Mouse (Mus musculus) MEL (cell line): ENCODE data around the gene Khk. TPM values are rescaled to one million over a fixed set of nuclear protein-coding genes. Genes with fewer than 3 reads are reported as not detected.

Experiments used
- DNase-seq: peaks from one replicate; pipeline ENCODE4 v3.0.0; 2011; ENCODE audit warnings: low read depth, low spot score
- H3K27ac ChIP-seq: 2 replicates; pipeline ENCODE4 v1.5.1; 2012; ENCODE audit warnings: low read depth, mild to moderate bottlenecking, control low read depth, low read length, moderate library complexity; ENCODE audit not compliant: control insufficient read depth
- H3K27me3 ChIP-seq, 2 experiments: fragments of 150-350 bp in 1 of 2; sonication (generic) in 1 of 2; 2 replicates each; pipeline ENCODE4 v1.6.1; 2012; ENCODE audit warnings: low read length in 2 of 2, mild to moderate bottlenecking in 2 of 2, improper control_type of control experiment in 1 of 2, moderate library complexity in 1 of 2; ENCODE audit not compliant: insufficient read depth in 2 of 2, control insufficient read depth in 1 of 2
- H3K36me3 ChIP-seq, 2 experiments: 2 replicates each; pipeline ENCODE4 v1.6.1; 2012 to 2014; ENCODE audit warnings: low read length in 2 of 2, improper control_type of control experiment in 1 of 2, inconsistent platforms in 1 of 2, mild to moderate bottlenecking in 1 of 2; ENCODE audit not compliant: insufficient read depth in 2 of 2, control insufficient read depth in 1 of 2
- H3K4me1 ChIP-seq, 2 experiments: fragments of 150-350 bp in 1 of 2; sonication (generic) in 1 of 2; 2 replicates each; pipeline ENCODE4 v1.6.1; 2012; ENCODE audit warnings: low read length in 2 of 2, improper control_type of control experiment in 1 of 2, mild to moderate bottlenecking in 1 of 2; ENCODE audit not compliant: insufficient read depth in 2 of 2, control insufficient read depth in 1 of 2
- H3K4me3 ChIP-seq, 2 experiments: fragments of 150-350 bp in 1 of 2; sonication (generic) in 1 of 2; 2 replicates each; pipeline ENCODE4 v1.5.1; 2012; ENCODE audit warnings: low read depth in 2 of 2, low read length in 2 of 2, mild to moderate bottlenecking in 2 of 2, moderate library complexity in 2 of 2, control low read depth in 1 of 2, improper control_type of control experiment in 1 of 2; ENCODE audit not compliant: control insufficient read depth in 1 of 2, insufficient read depth in 1 of 2
- H3K79me2 ChIP-seq: 2 replicates; pipeline ENCODE4 v1.6.1; 2012; ENCODE audit warnings: mild to moderate bottlenecking, low read length, moderate library complexity; ENCODE audit not compliant: control insufficient read depth, poor library complexity, insufficient read depth
- H3K9ac ChIP-seq: 2 replicates; pipeline ENCODE4 v1.6.1; 2012; ENCODE audit warnings: low read depth, mild to moderate bottlenecking, control low read depth, low read length, moderate library complexity; ENCODE audit not compliant: control insufficient read depth, poor library complexity, severe bottlenecking
- H3K9me3 ChIP-seq: fragments of 150-350 bp; sonication (generic); replicated peaks from 2 replicates; pipeline ENCODE4 v1.6.1; 2012; ENCODE audit warnings: mild to moderate bottlenecking, low read length, improper control_type of control experiment, moderate library complexity; ENCODE audit not compliant: insufficient read depth
- BHLHE40 ChIP-seq: IDR thresholded peaks from 2 replicates; pipeline ENCODE4 v1.6.1; 2012; ENCODE audit warnings: low read depth, mild to moderate bottlenecking, inconsistent platforms, low read length, improper control_type of control experiment, borderline replicate concordance
- CHD2 ChIP-seq: IDR thresholded peaks from 2 replicates; pipeline ENCODE4 v1.6.1; 2011; ENCODE audit warnings: low read length, improper control_type of control experiment
- CTCF ChIP-seq, 3 experiments: IDR thresholded peaks in 2 of 3; conservative IDR thresholded peaks in 1 of 3; 2 replicates each; pipeline ENCODE4 v1.5.1; 2011 to 2012; ENCODE audit warnings: low read length in 3 of 3, low read depth in 2 of 3, mild to moderate bottlenecking in 2 of 3, improper control_type of control experiment in 1 of 3, inconsistent platforms in 1 of 3, mixed read lengths in 1 of 3, moderate library complexity in 1 of 3; ENCODE audit not compliant: control insufficient read depth in 1 of 3, insufficient read depth in 1 of 3, poor library complexity in 1 of 3, severe bottlenecking in 1 of 3
- E2F4 ChIP-seq: IDR thresholded peaks from 2 replicates; pipeline ENCODE4 v1.6.1; 2011; ENCODE audit warnings: low read depth, low read length, improper control_type of control experiment, borderline replicate concordance
- ELF1 ChIP-seq: IDR thresholded peaks from 2 replicates; pipeline ENCODE4 v1.6.1; 2014; ENCODE audit warnings: low read depth, mild to moderate bottlenecking, inconsistent platforms, low read length, improper control_type of control experiment, moderate library complexity
- GATA1 ChIP-seq: IDR thresholded peaks from 2 replicates; pipeline ENCODE4 v1.6.1; 2011; ENCODE audit warnings: low read depth, low read length, improper control_type of control experiment
- HCFC1 ChIP-seq: IDR thresholded peaks from 2 replicates; pipeline ENCODE4 v1.6.1; 2012; ENCODE audit warnings: low read depth, mild to moderate bottlenecking, inconsistent platforms, low read length, improper control_type of control experiment, moderate library complexity
- MAFK ChIP-seq: IDR thresholded peaks from 2 replicates; pipeline ENCODE4 v1.6.1; 2011; ENCODE audit warnings: low read depth, mild to moderate bottlenecking, low read length, improper control_type of control experiment, borderline replicate concordance
- MAX ChIP-seq: IDR thresholded peaks from 2 replicates; pipeline ENCODE4 v1.6.1; 2011; ENCODE audit warnings: low read length, improper control_type of control experiment
- MXI1 ChIP-seq: IDR thresholded peaks from 2 replicates; pipeline ENCODE4 v1.6.1; 2011; ENCODE audit warnings: mild to moderate bottlenecking, low read depth, low read length, improper control_type of control experiment
- MYB ChIP-seq: IDR thresholded peaks from 2 replicates; pipeline ENCODE4 v1.6.1; 2011; ENCODE audit warnings: mild to moderate bottlenecking, low read depth, low read length, improper control_type of control experiment
- MYC ChIP-seq: IDR thresholded peaks from 2 replicates; pipeline ENCODE4 v1.6.1; 2011; ENCODE audit warnings: low read depth, mild to moderate bottlenecking, low read length, improper control_type of control experiment, moderate library complexity
- POLR2AphosphoS2 ChIP-seq: IDR thresholded peaks from 2 replicates; pipeline ENCODE4 v1.6.1; 2011; ENCODE audit warnings: low read length, improper control_type of control experiment
- POLR2AphosphoS5 ChIP-seq: IDR thresholded peaks from 2 replicates; pipeline ENCODE4 v1.6.1; 2012; ENCODE audit warnings: low read depth, borderline replicate concordance, mild to moderate bottlenecking, inconsistent platforms, low read length, moderate library complexity, mixed read lengths
- RAD21 ChIP-seq: IDR thresholded peaks from 2 replicates; pipeline ENCODE4 v1.6.1; 2011; ENCODE audit warnings: mild to moderate bottlenecking, low read depth, low read length, improper control_type of control experiment
- SIN3A ChIP-seq: IDR thresholded peaks from 2 replicates; pipeline ENCODE4 v1.6.1; 2012; ENCODE audit warnings: low read length, improper control_type of control experiment, inconsistent platforms
- SMC3 ChIP-seq: IDR thresholded peaks from 2 replicates; pipeline ENCODE4 v1.6.1; 2011; ENCODE audit warnings: low read depth, low read length, improper control_type of control experiment
- TAL1 ChIP-seq: IDR thresholded peaks from 2 replicates; pipeline ENCODE4 v1.6.1; 2012; ENCODE audit warnings: mild to moderate bottlenecking, inconsistent platforms, low read length, moderate library complexity, mixed read lengths
- TCF12 ChIP-seq: IDR thresholded peaks from 2 replicates; pipeline ENCODE4 v1.6.1; 2014; ENCODE audit warnings: low read depth, mild to moderate bottlenecking, inconsistent platforms, low read length, improper control_type of control experiment, moderate library complexity
- USF1 ChIP-seq: IDR thresholded peaks from 2 replicates; pipeline ENCODE4 v1.6.1; 2014; ENCODE audit warnings: low read depth, mild to moderate bottlenecking, inconsistent platforms, low read length, improper control_type of control experiment, moderate library complexity
- ZC3H11A ChIP-seq: IDR thresholded peaks from 2 replicates; pipeline ENCODE4 v1.6.1; 2012; ENCODE audit warnings: low read depth, mild to moderate bottlenecking, inconsistent platforms, low read length, improper control_type of control experiment
- ZNF384 ChIP-seq: IDR thresholded peaks from 2 replicates; pipeline ENCODE4 v1.6.1; 2012; ENCODE audit warnings: low read depth, mild to moderate bottlenecking, inconsistent platforms, low read length, improper control_type of control experiment
- polyA plus RNA-seq, 2 experiments: library from polyadenylated mRNA; stranded (reverse) in 1 of 2; unstranded in 1 of 2; fragments of >175 nt in 1 of 2; fragments of >200 nt in 1 of 2; gene quantifications; 2 replicates each; pipeline versions ENCODE4 v1.2.1 to v1.2.4; 2012; ENCODE audit warnings: low replicate concordance in 2 of 2, low read depth in 1 of 2; ENCODE audit not compliant: insufficient read length in 2 of 2, insufficient read depth in 1 of 2, missing spikeins in 1 of 2
- total RNA-seq: library from RNA; depleted of rRNA; stranded (reverse); fragments of 300-350 nt; gene quantifications from 2 replicates; pipeline ENCODE4 v1.2.3, GENCODE M21; 2012

The Khk gene
- total and polyA plus RNA-seq, 3 experiments = 308 to 461 TPM; not detected in 1

- H3K9ac ChIP-seq = no peak overlapping the region
- no peak overlapping the region for H3K4me3 ChIP-seq
- no peaks in the 10 kb centered on the region for H3K36me3 ChIP-seq
- DNase-seq = peak; percentile 64
- no peaks in the 10 kb centered on the region for H3K79me2 ChIP-seq
- no peaks in the 10 kb centered on the region for H3K9me3 ChIP-seq
- no peaks in the 10 kb centered on the region; a peak in 1 of 4 replicates for H3K27me3 ChIP-seq
- peak; percentile 90 for TF ChIP-seq SMC3
- TF ChIP-seq ZC3H11A = peak; percentile 60; the same call in 1 of the 2 replicates
- TF ChIP-seq USF1 = no peak
- peak; percentile 70 for TF ChIP-seq RAD21
- peak; percentile 61 to 78 (median 65) for TF ChIP-seq CTCF (IDR thresholded peaks at IDR 0.05 in 2 of 3, conservative IDR thresholded peaks at IDR 0.05 in 1 of 3; ENCODE audit: control insufficient read depth in 1 of 3, insufficient read depth in 1 of 3, low read depth in 2 of 3, low read length in 3 of 3, poor library complexity in 1 of 3, severe bottlenecking in 1 of 3)
- no peaks in the 10 kb centered on the region for H3K4me1 ChIP-seq
- no peak overlapping the region for H3K27ac ChIP-seq
These were observed 21.8 kb downstream of the Khk start for GRCm38 (mm10) chr5:30943004-30943403.

- no peak for DNase-seq
- Histone ChIP-seq H3K27ac (no peak overlapping the region), H3K27me3 (no peaks in the 10 kb centered on the region; a peak in 1 of 4 replicates), H3K9me3 (no peaks in the 10 kb centered on the region), H3K36me3 (peaks cover 0 to 4% of the 10 kb centered on the region in 2 experiments; a peak in 2 of 4 replicates), H3K9ac (no peak overlapping the region), H3K4me1 (peaks cover 0 to 6% of the 10 kb centered on the region in 2 experiments; a peak in 3 of 4 replicates), H3K79me2 (no peaks in the 10 kb centered on the region), H3K4me3 (no peak overlapping the region)
- TF ChIP-seq MAFK (no peak), TAL1 (no peak), ELF1 (no peak), POLR2AphosphoS2 (no peak), SIN3A (no peak)
These were observed 23.1 kb downstream of the Khk start for GRCm38 (mm10) chr5:30944344-30944743.

- H3K9me3 ChIP-seq = no peaks in the 10 kb centered on the region
- no peaks in the 10 kb centered on the region for H3K27me3 ChIP-seq
- TF ChIP-seq CTCF (IDR thresholded peaks at IDR 0.05 in 2 of 3, conservative IDR thresholded peaks at IDR 0.05 in 1 of 3; ENCODE audit: control insufficient read depth in 1 of 3, insufficient read depth in 1 of 3, low read depth in 2 of 3, low read length in 3 of 3, poor library complexity in 1 of 3, severe bottlenecking in 1 of 3) (no peak), MAX (no peak), MXI1 (no peak), E2F4 (no peak), MYB (no peak), BHLHE40 (no peak), TAL1 (no peak), POLR2AphosphoS5 (no peak), MYC (no peak), MAFK (no peak), POLR2AphosphoS2 (no peak), ZNF384 (no peak), RAD21 (no peak), CHD2 (no peak), TCF12 (no peak), GATA1 (no peak), HCFC1 (no peak), ELF1 (no peak)
- no peak within 1 kb of the TSS for H3K4me3 ChIP-seq
- peaks cover 2% of the 10 kb centered on the region; the same call in 1 of the 2 replicates for H3K79me2 ChIP-seq
- H3K9ac ChIP-seq = no peak within 1 kb of the TSS
- H3K36me3 ChIP-seq = peaks cover 0 to 5% of the 10 kb centered on the region in 2 experiments; a peak in 2 of 4 replicates
- peaks cover 0 to 9% of the 10 kb centered on the region in 2 experiments; a peak in 3 of 4 replicates for H3K4me1 ChIP-seq
- no peak within 1 kb of the TSS for H3K27ac ChIP-seq
- no peak for DNase-seq
These were observed 23.9 kb downstream of the Khk start, which contains the start of gene Cgref1 for GRCm38 (mm10) chr5:30944956-30945781. Gene Cgref1, minus strand, starts transcription at chr5:30945591.
